Mouse (Mus musculus) retina, postnatal 7 days (tissue): Measurements from ENCODE around the gene Tbx15.

Experiments
- DNase-seq: peaks from one replicate; pipeline ENCODE4 v3.0.0-alpha.2; 2012; ENCODE audit warnings: low read depth, low spot score

Tbx15 gene

GRCm38 (mm10) chr3:99248831-99249550 lies 8.8 kb downstream of the Tbx15 start:
- DNase-seq: no peak

GRCm38 (mm10) chr3:99249551-99249870 lies 9.3 kb downstream of the Tbx15 start:
- no peak for DNase-seq

- no peak for DNase-seq
Observed at GRCm38 (mm10) chr3:99249906-99250305, 9.7 kb downstream of the Tbx15 start.

- no peak for DNase-seq
Observed at GRCm38 (mm10) chr3:99251271-99252165, 11.3 kb downstream of the Tbx15 start.

- no peak for DNase-seq
Observed at GRCm38 (mm10) chr3:99252461-99253091, 12.4 kb downstream of the Tbx15 start.

- no peak for DNase-seq
Observed at GRCm38 (mm10) chr3:99253092-99253488, 12.9 kb downstream of the Tbx15 start.

GRCm38 (mm10) chr3:99253497-99254451 lies 13.6 kb downstream of the Tbx15 start:
- no peak for DNase-seq

GRCm38 (mm10) chr3:99254559-99255151 lies 14.5 kb downstream of the Tbx15 start:
- no peak for DNase-seq

GRCm38 (mm10) chr3:99255411-99256365 lies 15.5 kb downstream of the Tbx15 start:
- no peak for DNase-seq

- DNase-seq: no peak
Observed at GRCm38 (mm10) chr3:99256366-99256750, 16.2 kb downstream of the Tbx15 start.

- DNase-seq: no peak
Observed at GRCm38 (mm10) chr3:99256766-99257165, 16.6 kb downstream of the Tbx15 start.

- DNase-seq: no peak
Observed at GRCm38 (mm10) chr3:99257586-99258577, 17.7 kb downstream of the Tbx15 start.

- no peak for DNase-seq
Observed at GRCm38 (mm10) chr3:99259741-99260270, 19.6 kb downstream of the Tbx15 start.

GRCm38 (mm10) chr3:99260395-99260794 lies 20.2 kb downstream of the Tbx15 start:
- DNase-seq: no peak

GRCm38 (mm10) chr3:99261371-99261791 lies 21.2 kb downstream of the Tbx15 start:
- DNase-seq: no peak

GRCm38 (mm10) chr3:99261986-99262385 lies 21.8 kb downstream of the Tbx15 start:
- no peak for DNase-seq

GRCm38 (mm10) chr3:99263471-99263903 lies 23.3 kb downstream of the Tbx15 start:
- DNase-seq: no peak

- no peak for DNase-seq
Observed at GRCm38 (mm10) chr3:99264695-99265094, 24.5 kb downstream of the Tbx15 start.
